Mouse (Mus musculus) c-Kit-positive CD71-positive TER-119-positive erythroid progenitor cells, embryonic 14.5 days (primary cell): Measurements from ENCODE around the gene Traf4.
A peak's percentile ranks its signal among the peaks of the same experiment; 100 is the strongest.

Experiments used
- DNase-seq: peaks from one replicate; pipeline ENCODE4 v3.0.0-alpha.2; 2013; ENCODE audit warnings: low spot score

The Traf4 gene

GRCm38 (mm10) chr11:78166640-78167039 is 1.3 kb upstream of the Traf4 start:
- no peak for DNase-seq

- DNase-seq, result no peak
Observed at GRCm38 (mm10) chr11:78166161-78166560, 772 bp upstream of the Traf4 start.

- no peak for DNase-seq
Observed at GRCm38 (mm10) chr11:78165761-78166109, 346 bp upstream of the Traf4 start.

GRCm38 (mm10) chr11:78164604-78164923 is 825 bp downstream of the Traf4 start:
- no peak for DNase-seq

GRCm38 (mm10) chr11:78163681-78164603 is 1.4 kb downstream of the Traf4 start:
- no peak for DNase-seq

- no peak for DNase-seq
Observed at GRCm38 (mm10) chr11:78163045-78163444, 2.3 kb downstream of the Traf4 start.

GRCm38 (mm10) chr11:78162504-78162903 is 2.9 kb downstream of the Traf4 start:
- no peak for DNase-seq

GRCm38 (mm10) chr11:78161968-78162367 is 3.4 kb downstream of the Traf4 start:
- DNase-seq, result no peak

GRCm38 (mm10) chr11:78161169-78161568 is 4.2 kb downstream of the Traf4 start:
- DNase-seq, result no peak

GRCm38 (mm10) chr11:78160675-78161074 is 4.7 kb downstream of the Traf4 start:
- DNase-seq, result no peak

GRCm38 (mm10) chr11:78160171-78160570 is 5.2 kb downstream of the Traf4 start:
- no peak for DNase-seq

GRCm38 (mm10) chr11:78159557-78159956 is 5.8 kb downstream of the Traf4 start:
- no peak for DNase-seq

- peak; percentile 87 for DNase-seq
Observed at GRCm38 (mm10) chr11:78159096-78159495, 6.3 kb downstream of the Traf4 start.

GRCm38 (mm10) chr11:78156156-78156699 is 9.2 kb downstream of the Traf4 start:
- DNase-seq, result no peak

- DNase-seq, result no peak
Observed at GRCm38 (mm10) chr11:78155674-78156073, 9.7 kb downstream of the Traf4 start.

- DNase-seq, result no peak
Observed at GRCm38 (mm10) chr11:78153778-78154177, 11.6 kb downstream of the Traf4 start.

GRCm38 (mm10) chr11:78152299-78153231 is 12.8 kb downstream of the Traf4 start:
- no peak for DNase-seq

- DNase-seq, result no peak
Observed at GRCm38 (mm10) chr11:78151161-78151560, 14.2 kb downstream of the Traf4 start.

GRCm38 (mm10) chr11:78146707-78147543 is 18.5 kb downstream of the Traf4 start:
- DNase-seq, result no peak

- no peak for DNase-seq
Observed at GRCm38 (mm10) chr11:78146168-78146567, 19.2 kb downstream of the Traf4 start.

GRCm38 (mm10) chr11:78143520-78143919 is 21.9 kb downstream of the Traf4 start:
- DNase-seq, result no peak

GRCm38 (mm10) chr11:78140665-78141064 is 24.7 kb downstream of the Traf4 start:
- no peak for DNase-seq
